Mouse (Mus musculus) adrenal gland, adult 8-10 months (tissue): ENCODE measurements around the gene Wdr54. TPM values are rescaled to one million over a fixed set of nuclear protein-coding genes. Genes with fewer than 3 reads are reported as not detected.
A peak's percentile ranks its signal among the peaks of the same experiment; 100 is the strongest.

Experiments
- DNase-seq: peaks from one replicate; pipeline ENCODE4 v3.0.0; 2022
- total RNA-seq, 4 experiments: library from RNA; stranded (reverse); gene quantifications; 2 replicates each; pipeline ENCODE4 v1.2.4; 2022

Wdr54 gene
- total RNA-seq, 4 experiments from 2014 or later, result 3.2 to 6.3 (median 5.3) TPM

- DNase-seq, result no peak
Measured at GRCm38 (mm10) chr6:83103130-83103650, 53.0 kb downstream of the Wdr54 start.

- DNase-seq, result no peak
Measured at GRCm38 (mm10) chr6:83101688-83102556, 54.3 kb downstream of the Wdr54 start.

- DNase-seq, result peak; percentile 92
Measured at GRCm38 (mm10) chr6:83101316-83101687, 54.9 kb downstream of the Wdr54 start, which contains the start of the genes Ccdc142 and Gm42688. Gene Ccdc142, plus strand, starts transcription at chr6:83101601. Gene Gm42688, plus strand, starts transcription at chr6:83101617.

Other genes starting within 250 kb of the Wdr54 start
- gene Sema4f, start 216.6 kb downstream of the Wdr54 start, total RNA-seq, result 1 to 10 TPM in 3 of 4 experiments, under 1 TPM in 1; 0.96 to 2.5 (median 1.4) TPM
- not detected for gene M1ap, start 209.5 kb downstream of the Wdr54 start, total RNA-seq
- gene Dok1, start 122.9 kb downstream of the Wdr54 start, total RNA-seq, result 10 to 100 TPM; 12.7 to 13.8 (median 13.4) TPM
- 1 to 10 TPM; 2.2 to 4.8 (median 4.1) TPM for gene Loxl3, start 122.2 kb downstream of the Wdr54 start, total RNA-seq
- 100 to 1,000 TPM; 184 to 207 (median 192) TPM for gene Aup1, start 101.9 kb downstream of the Wdr54 start, total RNA-seq
- gene Htra2, start 101.1 kb downstream of the Wdr54 start, total RNA-seq, result 10 to 100 TPM; 50.7 to 69.4 (median 61.0) TPM
- gene Dqx1, start 98.6 kb downstream of the Wdr54 start, total RNA-seq, result 1 to 10 TPM; 2.6 to 6.3 (median 4.1) TPM
- gene Tlx2, start 86.1 kb downstream of the Wdr54 start, total RNA-seq, result 10 to 100 TPM in 3 of 4 experiments, 1 to 10 TPM in 1; 7.9 to 19.1 (median 13.3) TPM
- 10 to 100 TPM; 50.4 to 79.1 (median 66.0) TPM for gene Pcgf1, start 78.5 kb downstream of the Wdr54 start, total RNA-seq
- 10 to 100 TPM; 16.7 to 24.9 (median 19.6) TPM for gene Lbx2, start 70.0 kb downstream of the Wdr54 start, total RNA-seq
- gene Ccdc142, start 54.8 kb downstream of the Wdr54 start, total RNA-seq, result 10 to 100 TPM in 2 of 4 experiments, 1 to 10 TPM in 2; 5.3 to 14.2 (median 9.7) TPM
- gene Gm42688, start 54.8 kb downstream of the Wdr54 start, total RNA-seq, result 10 to 100 TPM in 2 of 4 experiments, 1 to 10 TPM in 2; 5.9 to 14.3 (median 10.1) TPM
- 100 to 1,000 TPM in 1 of 4 experiments, 10 to 100 TPM in 3; 81.6 to 113 (median 89.5) TPM for gene Mrpl53, start 47.4 kb downstream of the Wdr54 start, total RNA-seq
- 10 to 100 TPM; 45.9 to 91.9 (median 62.8) TPM for gene Mogs, start 40.9 kb downstream of the Wdr54 start, total RNA-seq
- gene Wbp1, start 34.8 kb downstream of the Wdr54 start, total RNA-seq, result 100 to 1,000 TPM; 100 to 106 (median 105) TPM
- 10 to 100 TPM; 24.9 to 32.3 (median 28.0) TPM for gene Ino80b, start 31.0 kb downstream of the Wdr54 start, total RNA-seq
- 10 to 100 TPM; 16.4 to 34.0 (median 19.9) TPM for gene Rtkn, start 20.9 kb downstream of the Wdr54 start, total RNA-seq
- gene 1700003E16Rik, start within 50 bp of the Wdr54 start, total RNA-seq, result 1 to 10 TPM; 1.2 to 2.6 (median 1.9) TPM
- gene Dctn1, start 9.5 kb upstream of the Wdr54 start, total RNA-seq, result 100 to 1,000 TPM; 145 to 192 (median 162) TPM
- under 1 TPM; 0.05 to 0.09 (median 0.08) TPM for gene Slc4a5, start 63.4 kb upstream of the Wdr54 start, total RNA-seq
- gene Mthfd2, start 169.5 kb upstream of the Wdr54 start, total RNA-seq, result 10 to 100 TPM; 14.4 to 19.3 (median 17.6) TPM
- 10 to 100 TPM; 66.9 to 77.3 (median 71.4) TPM for gene Mob1a, start 169.6 kb upstream of the Wdr54 start, total RNA-seq
- gene Bola3, start 192.8 kb upstream of the Wdr54 start, total RNA-seq, result 100 to 1,000 TPM in 3 of 4 experiments, 10 to 100 TPM in 1; 94.1 to 174 (median 137) TPM